Mouse (Mus musculus): ENCODE data around the gene Lctl. TPM values are rescaled to one million over a fixed set of nuclear protein-coding genes. Genes with fewer than 3 reads are reported as not detected.

Gene Lctl
- polyA plus RNA-seq (2014; fragmentation: Nextera tagmentation; extraction: Ambion mirVana) = not detected in 2 replicates

DNA sequence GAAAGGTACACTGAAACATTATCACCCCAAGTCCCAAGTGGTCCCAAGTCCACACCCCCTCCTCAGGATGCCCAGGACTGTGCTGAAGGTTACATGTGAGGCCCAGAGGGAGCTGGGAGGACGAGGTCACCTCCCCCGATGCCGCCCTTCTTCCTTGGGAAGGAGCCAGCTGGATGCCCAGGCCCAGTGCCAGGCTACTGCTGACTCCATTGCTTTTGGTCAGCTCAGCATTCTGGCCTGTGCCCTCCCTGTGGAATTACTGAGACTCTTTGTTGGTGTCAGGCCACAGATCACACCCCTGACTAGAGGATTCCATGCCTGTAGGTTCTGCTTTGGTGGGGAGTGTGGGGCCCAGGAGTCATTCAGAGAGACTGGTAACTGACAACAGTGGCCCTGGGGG is at the start of gene Lctl:
Gene Lctl, plus strand, starts transcription at position 272 of the 400 bp plus-strand sequence.
- Histone ChIP-seq H3K4me2 (replicated peaks) (no peak within 1 kb of the TSS), H3K36me3 (replicated peaks; ENCODE audit: control insufficient read depth, insufficient read depth) (no peaks in the 10 kb centered on the region), H3K9me3 (ENCODE audit: control insufficient read depth, low read length) (no peaks in the 10 kb centered on the region), H3K27ac (no peak within 1 kb of the TSS), H3K4me3 (replicated peaks; ENCODE audit: low read length) (no peak within 1 kb of the TSS), H3K4me1 (replicated peaks; ENCODE audit: control insufficient read depth, insufficient read depth, low read length) (no peaks in the 10 kb centered on the region), H3K9ac (no peak within 1 kb of the TSS), H3K27me3 (ENCODE audit: control insufficient read depth, insufficient read depth, low read length) (no peaks in the 10 kb centered on the region)
- DNase-seq (ENCODE audit: low spot score) (no peak), ATAC-seq (ENCODE audit: low FRiP score) (no peak)
- WGBS = 81% methylated on average over 3 of the region's 3 CpGs

DNA sequence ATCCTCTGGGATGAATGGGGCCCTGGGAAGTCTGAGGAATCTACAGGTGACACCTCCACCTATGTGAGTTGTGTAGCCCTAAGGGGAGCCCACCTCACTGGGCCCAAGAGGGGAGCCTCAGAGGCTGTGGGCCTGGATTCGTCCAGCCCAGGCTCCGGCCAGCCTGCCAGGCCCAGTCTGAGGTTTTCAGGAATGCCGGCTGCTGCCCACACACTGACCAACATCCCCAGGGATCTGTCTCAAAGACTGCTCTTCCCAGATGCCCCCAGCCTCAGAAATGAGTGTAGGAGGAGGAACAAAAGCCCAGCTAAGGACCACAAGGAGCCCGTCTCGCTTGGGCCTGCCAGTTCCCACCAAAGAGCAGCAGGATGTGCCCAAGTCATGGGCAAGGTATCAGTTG is 49.2 kb upstream of the Lctl start:
- no peak overlapping the region for H3K27ac ChIP-seq
- H3K27me3 ChIP-seq (ENCODE audit: control insufficient read depth, insufficient read depth, low read length) = no peaks in the 10 kb centered on the region
- WGBS = 81% methylated on average over 5 of the region's 5 CpGs
- H3K4me3 ChIP-seq (replicated peaks; ENCODE audit: low read length) = no peak overlapping the region
- H3K4me2 ChIP-seq (replicated peaks) = no peak overlapping the region
- H3K9ac ChIP-seq = no peak overlapping the region
- no peak for DNase-seq (ENCODE audit: low spot score)
- ATAC-seq (ENCODE audit: low FRiP score) = no peak
- no peaks in the 10 kb centered on the region for H3K9me3 ChIP-seq (ENCODE audit: control insufficient read depth, low read length)
- no peaks in the 10 kb centered on the region for H3K36me3 ChIP-seq (replicated peaks; ENCODE audit: control insufficient read depth, insufficient read depth)
- peaks cover 13% of the 10 kb centered on the region for H3K4me1 ChIP-seq (replicated peaks; ENCODE audit: control insufficient read depth, insufficient read depth, low read length)

DNA sequence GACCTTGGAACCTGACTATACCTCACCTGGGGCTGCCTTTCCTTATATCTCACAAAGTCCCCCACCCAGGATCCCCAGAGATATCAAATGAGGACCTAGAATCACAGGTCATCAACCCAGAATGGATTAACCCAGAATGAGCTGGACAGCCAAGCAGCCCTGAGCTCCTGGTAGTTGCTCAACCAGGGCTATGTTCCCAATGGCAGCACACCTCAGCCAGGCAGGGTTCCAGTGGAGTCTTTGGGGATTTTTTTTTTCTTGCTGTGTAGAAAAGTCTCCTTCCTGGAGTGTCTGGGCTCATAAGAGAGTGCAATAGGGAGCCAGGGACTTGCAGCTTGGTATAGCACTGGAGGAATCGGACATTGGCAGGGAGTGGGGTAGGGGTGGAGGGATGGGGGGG is 48.4 kb upstream of the Lctl start:
- Histone ChIP-seq H3K9me3 (ENCODE audit: control insufficient read depth, low read length) (no peaks in the 10 kb centered on the region), H3K4me1 (replicated peaks; ENCODE audit: control insufficient read depth, insufficient read depth, low read length) (peaks cover 13% of the 10 kb centered on the region), H3K27ac (no peak overlapping the region), H3K4me3 (replicated peaks; ENCODE audit: low read length) (no peak overlapping the region), H3K36me3 (replicated peaks; ENCODE audit: control insufficient read depth, insufficient read depth) (no peaks in the 10 kb centered on the region), H3K27me3 (ENCODE audit: control insufficient read depth, insufficient read depth, low read length) (no peaks in the 10 kb centered on the region), H3K9ac (no peak overlapping the region), H3K4me2 (replicated peaks) (no peak overlapping the region)
- ATAC-seq (ENCODE audit: low FRiP score) = no peak
- WGBS = no CpG with 5 or more reads among the region's 1 CpGs
- no peak for DNase-seq (ENCODE audit: low spot score)

DNA sequence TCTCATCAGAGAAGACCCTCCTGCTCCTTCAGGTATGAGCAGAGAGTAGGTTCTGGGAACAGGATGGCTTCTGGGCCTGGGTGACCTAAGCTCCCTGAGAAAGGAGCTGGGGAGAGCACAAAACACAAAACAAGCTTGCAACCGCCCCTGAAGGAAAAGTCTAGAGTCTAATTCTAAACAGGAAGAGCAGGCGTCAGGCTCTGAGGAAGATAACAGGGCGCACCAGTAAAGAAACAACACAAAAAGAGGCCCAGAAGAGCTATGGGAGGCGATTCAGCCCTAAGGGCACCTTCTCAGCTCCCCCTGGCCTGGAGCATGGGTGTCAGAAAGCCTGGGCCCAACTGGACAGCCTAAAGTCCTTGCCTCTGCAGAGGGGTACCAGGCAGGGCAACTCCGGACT is 47.8 kb upstream of the Lctl start:
- Histone ChIP-seq H3K4me3 (replicated peaks; ENCODE audit: low read length) (no peak overlapping the region), H3K4me2 (replicated peaks) (no peak overlapping the region), H3K27ac (no peak overlapping the region), H3K4me1 (replicated peaks; ENCODE audit: control insufficient read depth, insufficient read depth, low read length) (peaks cover 13% of the 10 kb centered on the region), H3K9me3 (ENCODE audit: control insufficient read depth, low read length) (no peaks in the 10 kb centered on the region), H3K36me3 (replicated peaks; ENCODE audit: control insufficient read depth, insufficient read depth) (no peaks in the 10 kb centered on the region), H3K9ac (no peak overlapping the region), H3K27me3 (ENCODE audit: control insufficient read depth, insufficient read depth, low read length) (no peaks in the 10 kb centered on the region)
- ATAC-seq (ENCODE audit: low FRiP score) = no peak
- no peak for DNase-seq (ENCODE audit: low spot score)
- 84% methylated on average over 5 of the region's 5 CpGs for WGBS

DNA sequence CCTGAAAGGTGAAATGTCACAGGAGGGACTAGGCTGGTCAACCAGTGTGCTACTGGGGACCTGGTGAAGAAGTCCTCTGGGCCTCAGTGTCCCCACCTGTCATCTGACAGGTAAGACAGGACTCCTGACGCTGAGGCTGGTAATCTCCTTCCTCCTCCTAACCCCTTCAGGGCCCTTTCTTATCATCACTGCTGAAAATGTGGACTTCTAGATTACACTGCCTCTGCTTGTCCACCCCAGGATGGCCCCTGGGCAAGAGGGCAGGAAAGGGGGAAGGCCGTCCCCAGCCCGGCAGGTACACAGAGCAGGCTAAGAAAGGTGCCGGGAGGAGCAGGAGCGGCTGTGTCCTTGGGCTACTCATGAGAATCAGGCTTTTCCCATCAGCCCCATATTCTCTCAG is 46.3 kb upstream of the Lctl start:
- 91% methylated on average over 5 of the region's 5 CpGs for WGBS
- H3K4me1 ChIP-seq (replicated peaks; ENCODE audit: control insufficient read depth, insufficient read depth, low read length) = peaks cover 13% of the 10 kb centered on the region
- no peak overlapping the region for H3K9ac ChIP-seq
- no peaks in the 10 kb centered on the region for H3K9me3 ChIP-seq (ENCODE audit: control insufficient read depth, low read length)
- no peak overlapping the region for H3K27ac ChIP-seq
- H3K27me3 ChIP-seq (ENCODE audit: control insufficient read depth, insufficient read depth, low read length) = no peaks in the 10 kb centered on the region
- H3K4me3 ChIP-seq (replicated peaks; ENCODE audit: low read length) = no peak overlapping the region
- H3K4me2 ChIP-seq (replicated peaks) = no peak overlapping the region
- DNase-seq (ENCODE audit: low spot score) (no peak), ATAC-seq (ENCODE audit: low FRiP score) (no peak)
- no peaks in the 10 kb centered on the region for H3K36me3 ChIP-seq (replicated peaks; ENCODE audit: control insufficient read depth, insufficient read depth)

DNA sequence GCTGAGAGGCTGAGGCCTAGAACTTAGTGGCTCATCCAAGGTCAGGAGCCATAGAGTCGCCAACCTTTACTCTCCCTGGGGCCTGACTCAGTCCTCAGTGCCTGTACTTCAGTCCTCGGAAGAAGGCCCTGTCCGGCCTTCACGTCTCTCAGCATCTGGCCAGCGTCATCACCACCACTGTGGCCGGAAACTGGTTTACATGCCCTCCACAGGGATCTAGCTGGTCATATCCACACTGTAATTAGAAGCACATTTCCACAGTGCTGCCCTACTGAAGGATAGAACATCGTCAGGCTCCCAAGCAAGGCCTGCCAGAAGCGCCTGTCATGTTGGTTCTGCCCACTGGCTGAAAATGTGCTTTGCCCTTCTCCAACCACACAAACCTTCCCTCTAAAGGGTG is 42.1 kb upstream of the Lctl start:
- Histone ChIP-seq H3K9ac (no peak overlapping the region), H3K36me3 (replicated peaks; ENCODE audit: control insufficient read depth, insufficient read depth) (no peaks in the 10 kb centered on the region), H3K27ac (no peak overlapping the region), H3K4me2 (replicated peaks) (no peak overlapping the region), H3K4me3 (replicated peaks; ENCODE audit: low read length) (no peak overlapping the region), H3K4me1 (replicated peaks; ENCODE audit: control insufficient read depth, insufficient read depth, low read length) (no peaks in the 10 kb centered on the region), H3K27me3 (ENCODE audit: control insufficient read depth, insufficient read depth, low read length) (no peaks in the 10 kb centered on the region), H3K9me3 (ENCODE audit: control insufficient read depth, low read length) (no peaks in the 10 kb centered on the region)
- WGBS = 90% methylated on average over 8 of the region's 8 CpGs
- no peak for ATAC-seq (ENCODE audit: low FRiP score)
- DNase-seq (ENCODE audit: low spot score) = no peak

DNA sequence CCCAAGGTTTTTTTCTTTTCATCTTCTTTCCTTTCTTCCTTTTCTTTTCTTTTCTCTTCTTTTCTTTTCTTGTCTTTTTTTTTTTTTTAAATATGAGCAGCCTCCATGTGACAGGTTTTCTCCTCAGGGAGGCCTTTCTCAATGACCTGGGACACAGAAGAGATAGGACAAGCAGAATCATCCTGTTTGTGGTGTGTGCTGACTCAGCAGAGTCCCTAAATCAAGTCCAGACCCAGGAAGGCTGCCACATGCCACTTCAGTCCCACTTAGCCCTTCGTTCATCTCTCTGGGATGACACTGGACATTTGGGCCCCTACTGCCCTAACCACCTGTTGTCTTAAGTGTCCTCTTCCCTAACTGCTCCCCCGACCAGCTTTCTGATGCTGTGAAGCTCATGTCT is 40.5 kb upstream of the Lctl start:
- no peak overlapping the region for H3K4me2 ChIP-seq (replicated peaks)
- no peak for ATAC-seq (ENCODE audit: low FRiP score)
- DNase-seq (ENCODE audit: low spot score) = no peak
- no peak overlapping the region for H3K27ac ChIP-seq
- no peaks in the 10 kb centered on the region for H3K27me3 ChIP-seq (ENCODE audit: control insufficient read depth, insufficient read depth, low read length)
- H3K4me3 ChIP-seq (replicated peaks; ENCODE audit: low read length) = no peak overlapping the region
- WGBS = 82% methylated on average over 2 of the region's 2 CpGs
- H3K9ac ChIP-seq = no peak overlapping the region
- no peaks in the 10 kb centered on the region for H3K36me3 ChIP-seq (replicated peaks; ENCODE audit: control insufficient read depth, insufficient read depth)
- H3K9me3 ChIP-seq (ENCODE audit: control insufficient read depth, low read length) = no peaks in the 10 kb centered on the region
- no peaks in the 10 kb centered on the region for H3K4me1 ChIP-seq (replicated peaks; ENCODE audit: control insufficient read depth, insufficient read depth, low read length)

DNA sequence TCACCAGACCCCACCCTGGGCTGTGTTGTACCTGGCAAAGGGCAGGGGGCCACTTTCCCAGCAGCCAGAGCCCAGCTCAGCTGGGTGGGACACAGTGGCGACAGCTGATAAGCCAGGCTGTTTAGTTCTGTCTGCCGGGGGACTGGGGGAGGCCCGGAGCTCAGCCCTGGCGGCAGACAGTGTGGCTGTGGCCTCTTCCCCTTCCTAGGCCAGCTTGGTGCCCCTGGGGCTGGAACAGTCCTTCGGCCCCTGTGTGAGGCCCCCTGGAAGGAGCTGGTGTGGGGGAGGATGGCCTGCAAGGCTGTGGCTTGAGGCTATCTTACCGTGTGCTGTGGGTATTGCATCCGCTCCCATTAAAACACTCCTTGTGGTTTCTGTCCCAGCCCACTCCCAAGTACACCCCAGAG is 38.6 kb upstream of the Lctl start:
- ATAC-seq (ENCODE audit: low FRiP score) (no peak), DNase-seq (ENCODE audit: low spot score) (no peak)
- no peaks in the 10 kb centered on the region for H3K4me1 ChIP-seq (replicated peaks; ENCODE audit: control insufficient read depth, insufficient read depth, low read length)
- H3K4me3 ChIP-seq (replicated peaks; ENCODE audit: low read length) = no peak overlapping the region
- no peak overlapping the region for H3K27ac ChIP-seq
- H3K9ac ChIP-seq = no peak overlapping the region
- no peaks in the 10 kb centered on the region for H3K9me3 ChIP-seq (ENCODE audit: control insufficient read depth, low read length)
- WGBS = 54% methylated on average over 7 of the region's 7 CpGs
- no peak overlapping the region for H3K4me2 ChIP-seq (replicated peaks)
- H3K27me3 ChIP-seq (ENCODE audit: control insufficient read depth, insufficient read depth, low read length) = peaks cover 3% of the 10 kb centered on the region
- no peaks in the 10 kb centered on the region for H3K36me3 ChIP-seq (replicated peaks; ENCODE audit: control insufficient read depth, insufficient read depth)

DNA sequence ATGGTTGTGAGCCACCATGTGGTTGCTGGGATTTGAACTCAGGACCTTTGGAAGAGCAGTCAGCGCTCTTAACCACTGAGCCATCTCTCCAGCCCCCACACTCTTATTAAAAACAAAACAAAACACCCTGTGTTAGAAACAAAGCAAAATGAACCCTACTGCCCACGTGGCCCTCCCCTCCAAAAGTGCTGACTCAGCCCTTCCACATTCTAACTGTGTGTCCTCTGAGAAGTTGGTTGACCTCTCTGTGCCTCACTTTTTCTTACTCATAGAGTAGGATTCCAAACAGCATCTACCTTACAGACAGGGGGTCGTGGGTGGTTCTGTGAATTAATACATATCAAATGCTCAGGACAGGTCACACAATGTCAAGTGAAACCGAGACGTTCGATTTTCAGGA is 37.0 kb upstream of the Lctl start:
- Histone ChIP-seq H3K4me1 (replicated peaks; ENCODE audit: control insufficient read depth, insufficient read depth, low read length) (no peaks in the 10 kb centered on the region; the same call in 1 of the 2 replicates), H3K9me3 (ENCODE audit: control insufficient read depth, low read length) (no peaks in the 10 kb centered on the region), H3K4me2 (replicated peaks) (no peak overlapping the region), H3K27ac (no peak overlapping the region), H3K9ac (no peak overlapping the region), H3K36me3 (replicated peaks; ENCODE audit: control insufficient read depth, insufficient read depth) (no peaks in the 10 kb centered on the region), H3K27me3 (ENCODE audit: control insufficient read depth, insufficient read depth, low read length) (peaks cover 12% of the 10 kb centered on the region), H3K4me3 (replicated peaks; ENCODE audit: low read length) (no peak overlapping the region)
- DNase-seq (ENCODE audit: low spot score) (no peak), ATAC-seq (ENCODE audit: low FRiP score) (no peak)
- 83% methylated on average over 6 of the region's 6 CpGs for WGBS

DNA sequence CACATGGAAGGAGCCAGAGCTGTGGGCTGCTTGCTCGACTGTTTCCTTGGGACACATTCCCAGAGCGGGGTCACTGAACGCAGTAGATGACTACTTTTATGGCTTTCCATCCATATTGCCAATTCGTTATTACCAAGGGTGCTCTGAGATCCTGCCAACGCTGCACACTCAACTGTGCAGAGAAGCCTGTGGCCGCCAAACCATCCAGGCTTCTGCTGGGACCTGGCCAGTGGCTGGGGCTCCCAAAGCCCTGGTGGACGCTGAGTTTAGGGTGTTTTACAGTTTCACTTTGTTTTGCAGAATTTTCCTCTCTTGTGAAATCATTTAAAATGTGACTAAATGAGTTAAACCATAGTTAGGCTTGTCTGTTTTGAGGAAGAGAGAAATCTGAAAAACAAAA is 32.7 kb upstream of the Lctl start:
- Histone ChIP-seq H3K27me3 (ENCODE audit: control insufficient read depth, insufficient read depth, low read length) (peaks cover 18% of the 10 kb centered on the region), H3K4me2 (replicated peaks) (peak overlapping the region; percentile 73), H3K4me1 (replicated peaks; ENCODE audit: control insufficient read depth, insufficient read depth, low read length) (no peaks in the 10 kb centered on the region; the same call in 1 of the 2 replicates), H3K9ac (no peak overlapping the region), H3K36me3 (replicated peaks; ENCODE audit: control insufficient read depth, insufficient read depth) (no peaks in the 10 kb centered on the region), H3K4me3 (replicated peaks; ENCODE audit: low read length) (no peak overlapping the region), H3K27ac (no peak overlapping the region), H3K9me3 (ENCODE audit: control insufficient read depth, low read length) (no peaks in the 10 kb centered on the region)
- 36% methylated on average over 7 of the region's 7 CpGs for WGBS
- no peak for ATAC-seq (ENCODE audit: low FRiP score)
- DNase-seq (ENCODE audit: low spot score) = no peak

Measured in hindbrain, embryonic 14.5 days (tissue).